Mouse (Mus musculus) stomach, postnatal 0 days (tissue): Measurements from ENCODE around the gene Scrn3. TPM values are rescaled to one million over a fixed set of nuclear protein-coding genes. Genes with fewer than 3 reads are reported as not detected.

Source experiments
- ATAC-seq: fragments of 200-750 bp; cut with Nextera tagmentation; 2 replicates; pipeline ENCODE4 v1.8.0; 2017; ENCODE audit not compliant: low FRiP score, low TSS enrichment
- DNase-seq: peaks from one replicate; pipeline ENCODE4 v3.0.0-alpha.2; 2016; ENCODE audit warnings: low spot score
- H3K27ac ChIP-seq: fragments of 300-500 bp; sonication (generic); replicated peaks from 2 replicates; pipeline ENCODE4 v1.5.1; 2014; ENCODE audit warnings: mild to moderate bottlenecking, control low read depth
- H3K27me3 ChIP-seq: fragments of 300-500 bp; sonication (generic); 2 replicates; pipeline ENCODE4 v1.6.1; 2014; ENCODE audit warnings: low read length; ENCODE audit not compliant: control insufficient read depth, insufficient read depth
- H3K36me3 ChIP-seq: fragments of 300-500 bp; sonication (generic); 2 replicates; pipeline ENCODE4 v1.6.1; 2014; ENCODE audit warnings: low read length, mixed read lengths; ENCODE audit not compliant: control insufficient read depth, insufficient read depth
- H3K4me1 ChIP-seq: fragments of 300-500 bp; sonication (generic); replicated peaks from 2 replicates; pipeline ENCODE4 v1.6.1; 2014; ENCODE audit warnings: antibody characterized with exemption; ENCODE audit not compliant: control insufficient read depth, insufficient read depth
- H3K4me2 ChIP-seq: fragments of 300-500 bp; sonication (generic); replicated peaks from 2 replicates; pipeline ENCODE4 v1.6.1; 2014; ENCODE audit warnings: low read depth, mild to moderate bottlenecking, control low read depth, moderate library complexity
- H3K4me3 ChIP-seq: fragments of 300-500 bp; sonication (generic); 2 replicates; pipeline ENCODE4 v1.5.1; 2014; ENCODE audit warnings: low read depth, low read length, control low read depth
- H3K9ac ChIP-seq: fragments of 300-500 bp; sonication (generic); 2 replicates; pipeline ENCODE4 v1.6.1; 2014; ENCODE audit warnings: mild to moderate bottlenecking, low read length, control low read depth, mixed read lengths
- H3K9me3 ChIP-seq: fragments of 300-500 bp; sonication (generic); 2 replicates; pipeline ENCODE4 v1.6.1; 2016; ENCODE audit warnings: low read length; ENCODE audit not compliant: control insufficient read depth
- CTCF ChIP-seq: IDR thresholded peaks from 2 replicates; pipeline ENCODE4 v1.5.1; 2016; ENCODE audit warnings: antibody characterized with exemption, low read depth, mild to moderate bottlenecking, moderate library complexity
- EP300 ChIP-seq: optimal IDR thresholded peaks from 2 replicates; pipeline ENCODE3; 2016; ENCODE audit warnings: antibody characterized with exemption
- WGBS: fragments of 180-500 bp; shearing (Covaris S2); extraction: QIAGEN DNeasy Blood & Tissue Kit; methylation state at CpG from one replicate; pipeline ENCODE4 v1.1.7; 2014; 5-methylcytosine and 5-hydroxymethylcytosine counted together
- polyA plus RNA-seq: library from polyadenylated mRNA; unstranded; fragments of >200 nt; fragmentation: Nextera tagmentation; extraction: Ambion mirVana; gene quantifications from 2 replicates; pipeline ENCODE4 v1.2.1, GENCODE M21; 2015

The Scrn3 gene
- polyA plus RNA-seq, 1 experiment from 2014 or later: 8.6 TPM

GRCm38 (mm10) chr2:73273249-73274118 lies 38.9 kb upstream of the Scrn3 start:
- peaks cover 13% of the 10 kb centered on the region for H3K27me3 ChIP-seq
- no peak overlapping the region for H3K9ac ChIP-seq
- under 1% methylated on average over 84 of the region's 110 CpGs for WGBS
- TF ChIP-seq EP300 (no peak), CTCF (no peak)
- H3K4me3 ChIP-seq: peak overlapping the region; percentile 34
- no peaks in the 10 kb centered on the region for H3K36me3 ChIP-seq
- no peaks in the 10 kb centered on the region for H3K9me3 ChIP-seq
- peak overlapping the region; percentile 51 for H3K4me2 ChIP-seq
- H3K4me1 ChIP-seq: 0 out of 2 replicates have a peak, but pooled peaks cover 4% of the 10 kb centered on the region
- DNase-seq (peak; percentile 41), ATAC-seq (peak; percentile 35)
- H3K27ac ChIP-seq: no peak overlapping the region

- Histone ChIP-seq H3K4me1 (0 out of 2 replicates have a peak, but pooled peaks cover 4% of the 10 kb centered on the region), H3K9me3 (no peaks in the 10 kb centered on the region), H3K27ac (no peak overlapping the region), H3K4me3 (peak overlapping the region; percentile 34), H3K4me2 (peak overlapping the region; percentile 51), H3K9ac (no peak overlapping the region), H3K27me3 (peaks cover 19% of the 10 kb centered on the region), H3K36me3 (no peaks in the 10 kb centered on the region)
- DNase-seq (peak; percentile 64), ATAC-seq (no peak; the same call in 1 of the 2 replicates)
- TF ChIP-seq CTCF (no peak), EP300 (no peak)
- WGBS: 1% methylated on average over 88 of the region's 88 CpGs
Observed at GRCm38 (mm10) chr2:73274119-73274920, 38.1 kb upstream of the Scrn3 start.

GRCm38 (mm10) chr2:73275261-73276040 lies 37.0 kb upstream of the Scrn3 start:
- WGBS: 13% methylated on average over 8 of the region's 8 CpGs
- H3K4me3 ChIP-seq: no peak overlapping the region
- no peak for TF ChIP-seq EP300
- no peak for TF ChIP-seq CTCF
- no peak overlapping the region for H3K27ac ChIP-seq
- H3K4me2 ChIP-seq: no peak overlapping the region
- 0 out of 2 replicates have a peak, but pooled peaks cover 4% of the 10 kb centered on the region for H3K4me1 ChIP-seq
- H3K36me3 ChIP-seq: no peaks in the 10 kb centered on the region
- H3K27me3 ChIP-seq: peaks cover 23% of the 10 kb centered on the region
- no peak for DNase-seq
- no peak for ATAC-seq
- no peak overlapping the region for H3K9ac ChIP-seq
- H3K9me3 ChIP-seq: no peaks in the 10 kb centered on the region

GRCm38 (mm10) chr2:73276141-73276571 lies 36.2 kb upstream of the Scrn3 start:
- Histone ChIP-seq H3K36me3 (no peaks in the 10 kb centered on the region), H3K4me3 (no peak overlapping the region), H3K27ac (no peak overlapping the region), H3K4me1 (0 out of 2 replicates have a peak, but pooled peaks cover 4% of the 10 kb centered on the region), H3K4me2 (no peak overlapping the region), H3K27me3 (peaks cover 23% of the 10 kb centered on the region), H3K9ac (no peak overlapping the region), H3K9me3 (no peaks in the 10 kb centered on the region)
- 5% methylated on average over 6 of the region's 6 CpGs for WGBS
- ATAC-seq (no peak), DNase-seq (no peak)
- no peak for TF ChIP-seq EP300
- no peak for TF ChIP-seq CTCF

- H3K4me3 ChIP-seq: 0 out of 2 replicates have a peak overlapping the region, but pooled peaks have one; percentile 13
- H3K9me3 ChIP-seq: no peaks in the 10 kb centered on the region
- no peaks in the 10 kb centered on the region for H3K36me3 ChIP-seq
- no peak overlapping the region for H3K27ac ChIP-seq
- 0 out of 2 replicates have a peak, but pooled peaks cover 4% of the 10 kb centered on the region for H3K4me1 ChIP-seq
- H3K9ac ChIP-seq: no peak overlapping the region
- H3K4me2 ChIP-seq: no peak overlapping the region
- H3K27me3 ChIP-seq: peaks cover 21% of the 10 kb centered on the region; the same call in 1 of the 2 replicates
- ATAC-seq: no peak
- WGBS: 6% methylated on average over 38 of the region's 38 CpGs
- no peak for DNase-seq
- no peak for TF ChIP-seq CTCF
Observed at GRCm38 (mm10) chr2:73277021-73277708, 35.2 kb upstream of the Scrn3 start.
